Mouse (Mus musculus) testis, adult 2 months (tissue): ENCODE data around the gene Tipin.

ENCODE experiments used
- CTCF ChIP-seq: fragments of 200-500 bp; IDR thresholded peaks from 2 replicates; pipeline ENCODE4 v1.5.1; 2012; ENCODE audit warnings: low read depth, mild to moderate bottlenecking, inconsistent platforms, low read length, moderate library complexity; ENCODE audit not compliant: control insufficient read depth, insufficient read depth, insufficient replicate concordance
- POLR2A ChIP-seq: fragments of 200-500 bp; IDR thresholded peaks from 2 replicates; pipeline ENCODE4 v1.6.1; 2012; ENCODE audit warnings: low read depth, mild to moderate bottlenecking, inconsistent platforms, low read length, moderate library complexity; ENCODE audit not compliant: control insufficient read depth

DNA sequence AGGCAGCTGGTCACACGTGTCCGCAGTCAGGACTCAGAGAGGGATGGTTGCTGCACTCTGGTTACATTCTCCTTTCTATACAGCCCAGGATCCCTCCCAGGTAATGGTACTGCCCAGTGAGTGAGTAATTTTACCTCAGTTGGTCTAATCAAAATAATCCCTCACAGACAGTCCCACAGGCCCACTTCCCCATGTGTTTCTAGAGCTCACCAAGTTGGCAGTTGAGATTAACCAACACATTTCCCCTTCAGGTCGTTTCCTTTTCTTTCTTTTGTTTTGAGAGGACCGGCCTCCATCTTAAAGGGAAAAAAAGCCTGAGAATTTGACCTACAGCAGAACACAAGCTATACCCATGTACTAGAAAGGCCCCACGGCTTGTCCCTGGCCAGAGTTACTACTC is 64.5 kb downstream of the Tipin start:
- TF ChIP-seq CTCF (no peak), POLR2A (no peak)
